ENCODE assay signal across 26 mouse cellular contexts in genomic region chr9:96186701-96187100, GRCm38 (mm10). TPM values are rescaled to one million over a fixed set of nuclear protein-coding genes. Genes with fewer than 3 reads are reported as not detected.
DNase-seq lines count a peak whose midpoint lies in the region; ATAC-seq and TF ChIP-seq lines count a peak whose summit lies in the region.
"Had no signal": no experiment of that assay in that cellular context is flagged by ENCODE, and none has a peak within 500 bp of the region (broad histone marks: within the 10 kb centered on the region; RNA-seq: fewer than 3 reads in every experiment).

No protein-coding gene starts in this region.

- TF ChIP-seq RAD21 in MEL (IDR thresholded peaks at IDR 0.05; ENCODE audit: low read depth, low read length) = no peak

- no peak for TF ChIP-seq CTCF in MEL (IDR thresholded peaks at IDR 0.05 in 2 of 3, conservative IDR thresholded peaks at IDR 0.05 in 1 of 3; ENCODE audit: control insufficient read depth in 1 of 3, insufficient read depth in 1 of 3, low read depth in 2 of 3, low read length in 3 of 3, poor library complexity in 1 of 3, severe bottlenecking in 1 of 3)

- H3K79me2 ChIP-seq in MEL (ENCODE audit: control insufficient read depth, insufficient read depth, low read length, poor library complexity) = no peaks in the 10 kb centered on the region

- peaks cover 0 to 15% of the 10 kb centered on the region in 2 experiments; a peak in 3 of 4 replicates for H3K4me1 ChIP-seq in MEL (ENCODE audit: control insufficient read depth in 1 of 2, insufficient read depth in 2 of 2, low read length in 2 of 2)
- H3K4me1 ChIP-seq: embryonic facial prominence, embryonic 13.5 days; embryonic facial prominence, embryonic 15.5 days; forebrain, embryonic 13.5 days; forebrain, embryonic 15.5 days had no signal

- no peak overlapping the region for H3K27ac ChIP-seq in MEL (ENCODE audit: control insufficient read depth, low read depth, low read length)
- H3K27ac ChIP-seq: embryonic facial prominence, embryonic 13.5 days; embryonic facial prominence, embryonic 15.5 days; forebrain, embryonic 13.5 days; forebrain, embryonic 15.5 days had no signal

- no peak overlapping the region for H3K9ac ChIP-seq in MEL (ENCODE audit: control insufficient read depth, low read depth, low read length, poor library complexity, severe bottlenecking)
- H3K9ac ChIP-seq: embryonic facial prominence, embryonic 13.5 days; embryonic facial prominence, embryonic 15.5 days; forebrain, embryonic 13.5 days; forebrain, embryonic 15.5 days; forebrain, postnatal 0 days had no signal

- H3K27me3 ChIP-seq in MEL (ENCODE audit: control insufficient read depth in 1 of 2, insufficient read depth in 2 of 2, low read length in 2 of 2) = no peaks in the 10 kb centered on the region
- H3K27me3 ChIP-seq: CH12.LX; embryonic facial prominence, embryonic 13.5 days; embryonic facial prominence, embryonic 15.5 days; forebrain, embryonic 13.5 days; forebrain, embryonic 15.5 days; Patski had no signal

- no peak overlapping the region for H3K4me3 ChIP-seq in MEL (ENCODE audit: control insufficient read depth in 1 of 2, insufficient read depth in 1 of 2, low read depth in 2 of 2, low read length in 2 of 2)
- H3K4me3 ChIP-seq: embryonic facial prominence, embryonic 13.5 days; embryonic facial prominence, embryonic 15.5 days; forebrain, embryonic 13.5 days; forebrain, embryonic 15.5 days had no signal

- intact Hi-C loops in heart, postnatal 36 days (cut with DNase I) = no loop called here

- H3K9me3 ChIP-seq in MEL (replicated peaks; ENCODE audit: insufficient read depth, low read length) = no peaks in the 10 kb centered on the region
- H3K9me3 ChIP-seq: embryonic facial prominence, embryonic 13.5 days; embryonic facial prominence, embryonic 15.5 days; forebrain, embryonic 13.5 days; forebrain, embryonic 15.5 days; G1E had no signal

- DNase-seq in heart, adult 11 months = peak; percentile 64
- DNase-seq in heart, postnatal 36 days = no peak
- peak; percentile 60 for DNase-seq in MEL (ENCODE audit: low read depth, low spot score)
- peak; percentile 21 for DNase-seq in R1 (ENCODE audit: low read depth, low spot score)
- no peak for DNase-seq in urinary bladder, adult 2 months (ENCODE audit: low spot score)
- DNase-seq: adrenal gland, adult 2 months; adrenal gland, postnatal 10 days; adrenal gland, postnatal 25 days; B cell, adult 2 months; cerebellum, adult 11 months; cerebellum, adult 18-20 months; cerebellum, adult 8-10 months; cerebellum, adult 9-11 months; cerebellum, postnatal 14 days; cerebellum, postnatal 36 days; embryo, embryonic 11 days; forebrain, postnatal 0 days had no signal

- H3K36me3 ChIP-seq in MEL (ENCODE audit: control insufficient read depth in 1 of 2, insufficient read depth in 2 of 2, low read length in 2 of 2) = peaks cover 0 to 7% of the 10 kb centered on the region in 2 experiments; a peak in 2 of 4 replicates
- H3K36me3 ChIP-seq: forebrain, embryonic 15.5 days had no signal

- no peak for TF ChIP-seq EP300 in MEL (IDR thresholded peaks at IDR 0.05; ENCODE audit: low read depth in 1 of 2, low read length in 2 of 2)

- no peak for ATAC-seq in erythroblast, adult 5-6 weeks (replicated peaks; ENCODE audit: low FRiP score, poor library complexity, severe bottlenecking)
- ATAC-seq: CD4-positive, CD25-positive, alpha-beta regulatory T cell, adult 4 months; forebrain, embryonic 13.5 days; forebrain, embryonic 15.5 days; forebrain, postnatal 0 days; Patski had no signal

- TF ChIP-seq POLR2A in MEL (IDR thresholded peaks at IDR 0.05; ENCODE audit: control insufficient read depth in 1 of 2, insufficient read depth in 1 of 2, low read depth in 1 of 2, low read length in 2 of 2, poor library complexity in 1 of 2) = no peak

TF ChIP-seq in MEL, 35 proteins besides CTCF, POLR2A, EP300 and RAD21:
- TF ChIP-seq ELF1 (IDR thresholded peaks at IDR 0.05; ENCODE audit: low read depth, low read length) (no peak), ZNF384 (IDR thresholded peaks at IDR 0.05; ENCODE audit: low read depth, low read length) (no peak), UBTF (IDR thresholded peaks at IDR 0.05; ENCODE audit: borderline replicate concordance, insufficient read depth, low read depth, low read length) (no peak), CHD1 (IDR thresholded peaks at IDR 0.05; ENCODE audit: low read depth, low read length) (no peak), SMC3 (IDR thresholded peaks at IDR 0.05; ENCODE audit: low read depth, low read length) (no peak), MAFK (IDR thresholded peaks at IDR 0.05; ENCODE audit: borderline replicate concordance, low read depth, low read length) (no peak), HCFC1 (IDR thresholded peaks at IDR 0.05; ENCODE audit: low read depth, low read length) (no peak), GATA1 (IDR thresholded peaks at IDR 0.05; ENCODE audit: low read depth, low read length) (peak; percentile 83)

RNA-seq across cellular contexts. Expression of gene Tfdp2, which starts 9.4 kb away (rescaled TPM):
- 100 to 1,000 TPM; 107 to 125 TPM for total RNA-seq in heart, postnatal 36 days (2021)
- 7.7 TPM in 2 replicates for total RNA-seq in MEL (2012; rRNA removed)
- polyA plus RNA-seq in MEL (2012; ENCODE audit: insufficient read depth in 1 of 2, insufficient read length in 2 of 2, low read depth in 1 of 2, low replicate concordance in 2 of 2, missing spikeins in 1 of 2) = 10 to 100 TPM in 1 of 2 experiments, not detected in 1; 15.4 TPM
- 860 and 983 TPM in 2 replicates for total RNA-seq in erythroblast, adult 5-6 weeks (2015; ENCODE audit: low replicate concordance)
- total RNA-seq in erythroblast, adult 5-6 weeks (2017; ENCODE audit: low replicate concordance) = 1,841 and 1,979 TPM in 2 replicates
- polyA plus RNA-seq in urinary bladder, adult 2 months (2012; rRNA removed) = 14.9 and 20.3 TPM in 2 replicates

Comparison
In these comparisons a context has a peak if more than half of its experiments do, and no peak if none do; other contexts are left out.
1. DNase-seq: peak in heart, adult 11 months (single experiment), MEL (single experiment) and R1 (single experiment); none in heart, postnatal 36 days (0 of 2) and urinary bladder, adult 2 months (single experiment).
2. RNA of gene Tfdp2, which starts 9.4 kb away (total RNA-seq): 860 to 1,979 TPM in erythroblast, adult 5-6 weeks and 107 to 125 TPM in heart, postnatal 36 days; 7.7 TPM in MEL; every median in the first group is over 10 times any median in the second.